Mouse (Mus musculus): ENCODE data around the gene Tmod1. TPM values are rescaled to one million over a fixed set of nuclear protein-coding genes. Genes with fewer than 3 reads are reported as not detected.

Gene Tmod1
- polyA plus RNA-seq, 2 experiments = 32.2 to 41.7 TPM

DNA sequence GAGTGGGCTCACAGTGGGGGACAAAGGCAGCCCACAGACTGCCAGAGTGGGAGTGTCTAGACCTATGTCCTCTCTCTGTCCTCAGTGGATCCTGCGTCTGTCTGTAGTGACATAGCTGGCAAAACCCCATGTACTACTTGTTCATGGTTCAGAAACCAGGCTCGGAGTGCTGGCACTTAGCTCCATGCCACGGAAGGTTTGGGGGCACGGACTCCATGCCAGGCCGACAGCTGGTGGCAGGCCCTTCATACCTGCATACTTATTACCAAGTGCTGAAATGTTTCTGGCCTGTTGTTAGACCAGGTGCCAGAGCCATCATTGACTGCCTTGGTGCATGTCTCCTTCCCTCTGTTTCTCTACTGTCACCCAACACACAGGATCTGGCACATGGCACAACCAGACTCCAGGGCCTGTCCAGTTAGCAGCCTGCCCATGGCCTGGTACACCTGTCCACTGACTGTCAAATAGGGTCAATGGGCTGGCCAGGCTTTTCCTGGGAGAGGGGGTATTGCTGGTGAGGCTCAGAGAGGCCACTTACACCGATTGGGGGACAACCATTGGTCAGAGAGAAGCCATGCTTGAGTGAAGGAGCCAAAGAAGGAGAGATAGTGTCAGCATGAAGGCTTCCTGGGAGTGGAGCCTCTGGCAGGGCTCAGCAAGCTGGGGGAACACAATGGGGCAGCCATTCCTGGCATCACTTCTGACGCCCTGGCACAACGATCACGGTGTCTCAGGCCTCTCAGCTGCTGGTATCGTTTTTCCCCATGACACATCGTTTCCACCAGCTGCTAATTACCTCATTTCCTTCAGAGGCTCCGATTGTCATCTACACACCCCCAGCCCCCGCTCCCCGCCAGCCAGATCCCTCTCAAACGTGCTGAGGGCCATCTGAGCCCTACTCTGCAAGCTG is 56.4 kb downstream of the Tmod1 start:
- no peaks in the 10 kb centered on the region for H3K27me3 ChIP-seq (ENCODE audit: control insufficient read depth, insufficient read depth, low read length)
- H3K27ac ChIP-seq = no peak overlapping the region
- H3K4me1 ChIP-seq (replicated peaks; ENCODE audit: control insufficient read depth in 2 of 2, insufficient read depth in 2 of 2, low read length in 1 of 2) = no peaks in the 10 kb centered on the region
- H3K4me2 ChIP-seq (ENCODE audit: low read depth) = no peak overlapping the region
- no peak for TF ChIP-seq CTCF (IDR thresholded peaks at IDR 0.05; ENCODE audit: low read depth)
- no peak for TF ChIP-seq EP300 (IDR thresholded peaks at IDR 0.05; ENCODE audit: low read depth)
- DNase-seq (ENCODE audit: low read depth in 3 of 3, low spot score in 3 of 3) (no peak), ATAC-seq (ENCODE audit: insufficient read depth) (no peak)
- WGBS (ENCODE audit: insufficient replicate concordance) = 60% methylated on average over 15 of the region's 15 CpGs
- H3K36me3 ChIP-seq (replicated peaks; ENCODE audit: control insufficient read depth, insufficient read depth, low read depth) = peaks cover 100% of the 10 kb centered on the region
- H3K9me3 ChIP-seq (ENCODE audit: control insufficient read depth, low read length) = no peaks in the 10 kb centered on the region
- H3K9ac ChIP-seq (replicated peaks) = no peak overlapping the region
- no peak overlapping the region for H3K4me3 ChIP-seq (ENCODE audit: insufficient read depth in 1 of 2, low read depth in 2 of 2, low read length in 2 of 2)

GRCm38 (mm10) chr4:46095826-46096159 is 57.1 kb downstream of the Tmod1 start:
- H3K36me3 ChIP-seq (replicated peaks; ENCODE audit: control insufficient read depth, insufficient read depth, low read depth) = peaks cover 99% of the 10 kb centered on the region
- WGBS (ENCODE audit: insufficient replicate concordance) = 92% methylated on average over 3 of the region's 3 CpGs
- DNase-seq (ENCODE audit: low read depth in 3 of 3, low spot score in 3 of 3) (no peak), ATAC-seq (ENCODE audit: insufficient read depth) (no peak)
- no peaks in the 10 kb centered on the region for H3K27me3 ChIP-seq (ENCODE audit: control insufficient read depth, insufficient read depth, low read length)
- H3K9me3 ChIP-seq (ENCODE audit: control insufficient read depth, low read length) = no peaks in the 10 kb centered on the region
- no peak overlapping the region for H3K9ac ChIP-seq (replicated peaks)
- no peak overlapping the region for H3K4me2 ChIP-seq (ENCODE audit: low read depth)
- 0 out of 4 replicates have a peak, but pooled peaks cover 0 to 1% of the 10 kb centered on the region in 2 experiments for H3K4me1 ChIP-seq (replicated peaks; ENCODE audit: control insufficient read depth in 2 of 2, insufficient read depth in 2 of 2, low read length in 1 of 2)
- no peak overlapping the region for H3K4me3 ChIP-seq (ENCODE audit: insufficient read depth in 1 of 2, low read depth in 2 of 2, low read length in 2 of 2)
- TF ChIP-seq EP300 (IDR thresholded peaks at IDR 0.05; ENCODE audit: low read depth) = no peak
- no peak for TF ChIP-seq CTCF (IDR thresholded peaks at IDR 0.05; ENCODE audit: low read depth)
- H3K27ac ChIP-seq = no peak overlapping the region

DNA sequence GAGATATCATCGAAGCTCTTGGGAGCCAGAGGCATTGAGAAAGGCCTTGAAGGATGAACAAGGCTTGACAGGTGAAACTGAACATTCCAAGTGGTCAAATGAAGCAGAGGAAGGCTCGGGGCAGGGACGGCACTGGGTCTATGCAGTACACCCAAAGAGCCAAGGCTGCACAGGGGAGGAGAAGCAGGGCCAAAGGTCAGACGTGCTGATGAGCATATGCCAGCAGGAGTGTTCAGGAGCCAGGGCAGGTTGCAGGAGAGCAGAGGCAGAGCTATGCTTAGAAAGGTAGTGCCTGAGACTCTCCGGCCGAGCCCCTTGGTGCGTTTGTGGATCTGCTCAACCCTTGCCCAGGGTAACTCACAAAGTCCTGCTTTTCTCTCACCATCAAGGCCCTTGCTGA is 57.8 kb downstream of the Tmod1 start:
- Histone ChIP-seq H3K9ac (replicated peaks) (no peak overlapping the region), H3K4me2 (ENCODE audit: low read depth) (no peak overlapping the region), H3K4me1 (replicated peaks; ENCODE audit: control insufficient read depth in 2 of 2, insufficient read depth in 2 of 2, low read length in 1 of 2) (0 out of 4 replicates have a peak, but pooled peaks cover 0 to 1% of the 10 kb centered on the region in 2 experiments), H3K36me3 (replicated peaks; ENCODE audit: control insufficient read depth, insufficient read depth, low read depth) (peaks cover 98% of the 10 kb centered on the region), H3K27me3 (ENCODE audit: control insufficient read depth, insufficient read depth, low read length) (no peaks in the 10 kb centered on the region), H3K4me3 (ENCODE audit: insufficient read depth in 1 of 2, low read depth in 2 of 2, low read length in 2 of 2) (no peak overlapping the region), H3K27ac (no peak overlapping the region), H3K9me3 (ENCODE audit: control insufficient read depth, low read length) (no peaks in the 10 kb centered on the region)
- TF ChIP-seq EP300 (IDR thresholded peaks at IDR 0.05; ENCODE audit: low read depth) (no peak), CTCF (IDR thresholded peaks at IDR 0.05; ENCODE audit: low read depth) (no peak)
- DNase-seq (ENCODE audit: low read depth in 3 of 3, low spot score in 3 of 3) = no peak
- no peak for ATAC-seq (ENCODE audit: insufficient read depth)
- WGBS (ENCODE audit: insufficient replicate concordance) = 87% methylated on average over 7 of the region's 7 CpGs

GRCm38 (mm10) chr4:46097591-46097990 is 58.9 kb downstream of the Tmod1 start:
- H3K9me3 ChIP-seq (ENCODE audit: control insufficient read depth, low read length) = no peaks in the 10 kb centered on the region
- no peak overlapping the region for H3K4me2 ChIP-seq (ENCODE audit: low read depth)
- TF ChIP-seq EP300 (IDR thresholded peaks at IDR 0.05; ENCODE audit: low read depth) = no peak
- TF ChIP-seq CTCF (IDR thresholded peaks at IDR 0.05; ENCODE audit: low read depth) = no peak
- H3K27ac ChIP-seq = no peak overlapping the region
- H3K27me3 ChIP-seq (ENCODE audit: control insufficient read depth, insufficient read depth, low read length) = no peaks in the 10 kb centered on the region
- no peak overlapping the region for H3K4me3 ChIP-seq (ENCODE audit: insufficient read depth in 1 of 2, low read depth in 2 of 2, low read length in 2 of 2)
- H3K9ac ChIP-seq (replicated peaks) = no peak overlapping the region
- no peak for ATAC-seq (ENCODE audit: insufficient read depth)
- H3K36me3 ChIP-seq (replicated peaks; ENCODE audit: control insufficient read depth, insufficient read depth, low read depth) = peaks cover 98% of the 10 kb centered on the region
- peaks cover 0 to 1% of the 10 kb centered on the region in 2 experiments; a peak in 1 of 4 replicates for H3K4me1 ChIP-seq (replicated peaks; ENCODE audit: control insufficient read depth in 2 of 2, insufficient read depth in 2 of 2, low read length in 1 of 2)
- DNase-seq (ENCODE audit: low read depth in 3 of 3, low spot score in 3 of 3) = no peak
- 79% methylated on average over 2 of the region's 2 CpGs for WGBS (ENCODE audit: insufficient replicate concordance)

GRCm38 (mm10) chr4:46099132-46099531 is 60.4 kb downstream of the Tmod1 start:
- WGBS (ENCODE audit: insufficient replicate concordance) = 84% methylated on average over 9 of the region's 9 CpGs
- Histone ChIP-seq H3K36me3 (replicated peaks; ENCODE audit: control insufficient read depth, insufficient read depth, low read depth) (peaks cover 97% of the 10 kb centered on the region), H3K4me2 (ENCODE audit: low read depth) (no peak overlapping the region), H3K27ac (no peak overlapping the region), H3K27me3 (ENCODE audit: control insufficient read depth, insufficient read depth, low read length) (no peaks in the 10 kb centered on the region), H3K4me1 (replicated peaks; ENCODE audit: control insufficient read depth in 2 of 2, insufficient read depth in 2 of 2, low read length in 1 of 2) (peaks cover 10 to 13% of the 10 kb centered on the region in 2 experiments), H3K9ac (replicated peaks) (no peak overlapping the region), H3K4me3 (ENCODE audit: insufficient read depth in 1 of 2, low read depth in 2 of 2, low read length in 2 of 2) (no peak overlapping the region), H3K9me3 (ENCODE audit: control insufficient read depth, low read length) (no peaks in the 10 kb centered on the region)
- ATAC-seq (ENCODE audit: insufficient read depth) (no peak), DNase-seq (ENCODE audit: low read depth in 3 of 3, low spot score in 3 of 3) (no peak)
- TF ChIP-seq CTCF (IDR thresholded peaks at IDR 0.05; ENCODE audit: low read depth) (no peak), EP300 (IDR thresholded peaks at IDR 0.05; ENCODE audit: low read depth) (no peak)
